Mouse (Mus musculus) forebrain, embryonic 11.5 days (tissue): ENCODE measurements at regions not wholly inside any gene's neighbourhood (a gene's known extent, or its start where the extent isn't known, plus 50 kb on each side); places are given as distances from the start of the nearest gene placed in this dataset.

Experiments used
- ATAC-seq: fragments of 200-750 bp; cut with Nextera tagmentation; replicated peaks from 2 replicates; pipeline ENCODE4 v1.8.0; 2017; ENCODE audit warnings: moderate TSS enrichment; ENCODE audit not compliant: low FRiP score
- DNase-seq: peaks from one replicate; pipeline ENCODE4 v3.0.0-alpha.2; 2017; ENCODE audit warnings: low spot score
- H3K27ac ChIP-seq: fragments of 300-500 bp; sonication (generic); 2 replicates; pipeline ENCODE4 v1.5.1; 2014; ENCODE audit warnings: low read depth, low read length
- H3K27me3 ChIP-seq: fragments of 300-500 bp; sonication (generic); 2 replicates; pipeline ENCODE4 v1.6.1; 2014; ENCODE audit warnings: mild to moderate bottlenecking, low read length, mixed read lengths; ENCODE audit not compliant: control insufficient read depth, insufficient read depth
- H3K36me3 ChIP-seq: fragments of 300-500 bp; sonication (generic); 2 replicates; pipeline ENCODE4 v1.6.1; 2014; ENCODE audit warnings: mild to moderate bottlenecking, low read length, moderate library complexity, mixed read lengths; ENCODE audit not compliant: control insufficient read depth, insufficient read depth
- H3K4me1 ChIP-seq: fragments of 300-500 bp; sonication (generic); replicated peaks from 2 replicates; pipeline ENCODE4 v1.6.1; 2014; ENCODE audit warnings: low read length, mixed read lengths; ENCODE audit not compliant: control insufficient read depth, insufficient read depth
- H3K4me2 ChIP-seq: fragments of 300-500 bp; sonication (generic); 2 replicates; pipeline ENCODE4 v1.6.1; 2014; ENCODE audit warnings: low read depth, mild to moderate bottlenecking, low read length, moderate library complexity, mixed read lengths; ENCODE audit not compliant: severe bottlenecking
- H3K4me3 ChIP-seq: fragments of 300-500 bp; sonication (generic); 2 replicates; pipeline ENCODE4 v1.5.1; 2014; ENCODE audit warnings: low read depth, low read length
- H3K9ac ChIP-seq: fragments of 300-500 bp; sonication (generic); 2 replicates; pipeline ENCODE4 v1.6.1; 2014; ENCODE audit warnings: low read length
- H3K9me3 ChIP-seq: fragments of 300-500 bp; sonication (generic); 2 replicates; pipeline ENCODE4 v1.6.1; 2016; ENCODE audit warnings: low read length, mixed read lengths; ENCODE audit not compliant: control insufficient read depth
- WGBS: fragments of 180-500 bp; shearing (Covaris S2); extraction: QIAGEN DNeasy Blood & Tissue Kit; methylation state at CpG from one replicate; pipeline ENCODE4 v1.1.7; 2014; 5-methylcytosine and 5-hydroxymethylcytosine counted together

DNA sequence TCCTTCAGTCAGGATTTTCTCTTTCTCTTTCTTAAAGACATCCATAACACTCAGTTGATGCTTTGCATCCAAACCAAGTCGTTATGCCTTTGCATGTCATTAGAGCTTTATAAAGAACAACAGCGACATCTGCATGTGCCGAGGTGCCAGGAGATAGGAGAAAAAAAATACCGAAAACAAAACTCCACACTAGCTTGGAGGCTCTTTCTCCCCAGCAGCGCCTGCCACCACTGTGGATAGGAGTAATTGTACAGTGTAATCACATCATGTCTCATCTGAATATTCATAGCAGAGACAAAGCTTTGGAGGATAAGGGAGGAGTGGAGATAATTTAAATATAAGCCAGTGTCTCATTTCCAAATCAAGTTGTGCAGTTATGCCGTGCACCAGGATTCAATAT lies 246.0 kb upstream of the Pmfbp1 start:
- 60% methylated on average over 6 of the region's 6 CpGs for WGBS
- DNase-seq (no peak), ATAC-seq (no peak)
- H3K9ac ChIP-seq: no peak overlapping the region
- no peak overlapping the region for H3K27ac ChIP-seq
- H3K9me3 ChIP-seq: no peaks in the 10 kb centered on the region
- no peak overlapping the region for H3K4me2 ChIP-seq
- H3K36me3 ChIP-seq: no peaks in the 10 kb centered on the region
- H3K27me3 ChIP-seq: no peaks in the 10 kb centered on the region; the same call in 1 of the 2 replicates
- peaks cover 4% of the 10 kb centered on the region; the same call in 1 of the 2 replicates for H3K4me1 ChIP-seq
- no peak overlapping the region for H3K4me3 ChIP-seq

DNA sequence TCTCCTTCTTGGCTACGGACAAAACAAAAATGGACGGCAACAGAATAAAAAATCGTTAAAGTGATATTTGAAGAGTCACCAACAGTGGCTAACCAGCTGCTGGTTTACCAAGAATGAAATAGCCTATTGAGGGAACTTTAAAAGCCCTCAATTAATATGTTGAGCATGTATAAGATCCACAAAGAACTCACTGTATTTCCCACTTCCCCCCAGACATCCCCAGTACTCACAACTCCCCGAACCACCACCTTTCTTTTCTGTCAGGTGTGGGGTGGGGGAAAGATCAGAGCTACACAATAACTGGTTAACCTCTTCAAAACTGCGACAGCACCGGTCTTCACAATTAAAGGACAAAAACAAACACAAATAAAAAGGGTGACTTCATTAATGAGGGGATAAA lies 245.5 kb upstream of the Pmfbp1 start:
- Histone ChIP-seq H3K4me1 (peaks cover 4% of the 10 kb centered on the region; the same call in 1 of the 2 replicates), H3K4me2 (no peak overlapping the region), H3K9ac (no peak overlapping the region), H3K4me3 (no peak overlapping the region), H3K36me3 (no peaks in the 10 kb centered on the region), H3K9me3 (no peaks in the 10 kb centered on the region), H3K27me3 (no peaks in the 10 kb centered on the region; the same call in 1 of the 2 replicates), H3K27ac (no peak overlapping the region)
- 60% methylated on average over 6 of the region's 6 CpGs for WGBS
- DNase-seq (no peak), ATAC-seq (no peak)

DNA sequence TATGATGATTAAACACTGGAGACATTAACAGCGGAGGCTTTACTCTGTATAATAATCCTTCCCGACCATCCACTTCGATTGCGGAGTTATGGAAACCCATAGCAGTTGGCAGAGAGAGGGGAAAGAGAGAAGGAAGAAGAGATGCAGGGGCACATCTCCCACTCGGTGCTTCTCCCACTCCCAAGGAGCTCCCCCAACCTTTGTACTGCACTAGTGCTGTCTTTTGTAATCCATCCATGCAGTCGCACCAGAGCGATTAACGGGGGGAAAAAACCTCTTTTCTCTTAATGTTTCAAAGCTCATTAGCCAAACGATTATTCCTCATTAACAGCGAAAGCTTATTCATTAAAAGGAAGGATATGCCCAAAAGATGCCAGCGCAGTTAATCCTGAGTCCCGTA lies 244.6 kb upstream of the Pmfbp1 start:
- no peak overlapping the region for H3K4me3 ChIP-seq
- DNase-seq: no peak
- H3K36me3 ChIP-seq: no peaks in the 10 kb centered on the region
- H3K9ac ChIP-seq: no peak overlapping the region
- H3K4me2 ChIP-seq: no peak overlapping the region
- WGBS: 55% methylated on average over 12 of the region's 12 CpGs
- peaks cover 4% of the 10 kb centered on the region; the same call in 1 of the 2 replicates for H3K4me1 ChIP-seq
- no peak for ATAC-seq
- H3K9me3 ChIP-seq: no peaks in the 10 kb centered on the region
- no peaks in the 10 kb centered on the region; the same call in 1 of the 2 replicates for H3K27me3 ChIP-seq
- H3K27ac ChIP-seq: no peak overlapping the region

- no peak overlapping the region for H3K4me2 ChIP-seq
- H3K9me3 ChIP-seq: no peaks in the 10 kb centered on the region
- H3K4me3 ChIP-seq: no peak overlapping the region
- ATAC-seq: no peak
- H3K27ac ChIP-seq: no peak overlapping the region
- no peaks in the 10 kb centered on the region; the same call in 1 of the 2 replicates for H3K27me3 ChIP-seq
- DNase-seq: no peak
- H3K4me1 ChIP-seq: peaks cover 4% of the 10 kb centered on the region; the same call in 1 of the 2 replicates
- WGBS: 64% methylated on average over 9 of the region's 9 CpGs
- H3K36me3 ChIP-seq: no peaks in the 10 kb centered on the region
- H3K9ac ChIP-seq: no peak overlapping the region
These were observed 244.1 kb upstream of the Pmfbp1 start for GRCm38 (mm10) chr8:109249691-109250090.

DNA sequence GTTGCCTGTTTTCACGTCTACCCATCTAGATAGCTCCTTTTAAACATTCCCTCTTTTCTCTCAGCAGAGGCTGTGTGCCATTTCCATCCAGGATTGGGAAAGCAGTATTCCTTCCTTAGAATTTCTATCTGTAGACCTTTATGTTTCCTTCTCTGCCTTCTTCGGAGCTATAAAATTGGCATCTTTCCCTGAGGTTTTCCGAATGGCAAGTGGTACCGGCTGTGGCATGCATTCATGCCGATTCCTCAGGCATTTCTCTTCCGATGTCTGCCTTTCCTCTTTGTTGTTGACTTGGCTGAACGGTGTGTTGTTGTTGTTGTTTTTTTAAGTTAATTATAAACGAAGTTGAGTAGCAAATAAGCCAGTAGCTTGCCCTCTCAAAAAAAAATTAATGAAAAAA lies 243.3 kb upstream of the Pmfbp1 start:
- 82% methylated on average over 8 of the region's 8 CpGs for WGBS
- Histone ChIP-seq H3K9ac (no peak overlapping the region), H3K4me2 (no peak overlapping the region), H3K36me3 (no peaks in the 10 kb centered on the region), H3K9me3 (no peaks in the 10 kb centered on the region), H3K4me3 (no peak overlapping the region), H3K27ac (no peak overlapping the region), H3K27me3 (no peaks in the 10 kb centered on the region; the same call in 1 of the 2 replicates), H3K4me1 (peaks cover 4% of the 10 kb centered on the region; the same call in 1 of the 2 replicates)
- ATAC-seq (no peak), DNase-seq (no peak)

GRCm38 (mm10) chr8:109251360-109251798 lies 242.4 kb upstream of the Pmfbp1 start:
- Histone ChIP-seq H3K9ac (no peak overlapping the region), H3K4me3 (no peak overlapping the region), H3K9me3 (no peaks in the 10 kb centered on the region), H3K4me2 (no peak overlapping the region), H3K4me1 (peaks cover 4% of the 10 kb centered on the region; the same call in 1 of the 2 replicates), H3K27me3 (no peaks in the 10 kb centered on the region; the same call in 1 of the 2 replicates), H3K27ac (no peak overlapping the region), H3K36me3 (no peaks in the 10 kb centered on the region)
- ATAC-seq: peak; percentile 71
- 68% methylated on average over 24 of the region's 24 CpGs for WGBS
- DNase-seq: peak; percentile 68

GRCm38 (mm10) chr8:109252404-109252803 lies 241.4 kb upstream of the Pmfbp1 start:
- Histone ChIP-seq H3K27me3 (no peaks in the 10 kb centered on the region; the same call in 1 of the 2 replicates), H3K4me1 (peaks cover 4% of the 10 kb centered on the region; the same call in 1 of the 2 replicates), H3K36me3 (no peaks in the 10 kb centered on the region), H3K4me2 (no peak overlapping the region), H3K9me3 (no peaks in the 10 kb centered on the region), H3K27ac (no peak overlapping the region), H3K9ac (no peak overlapping the region), H3K4me3 (no peak overlapping the region)
- WGBS: 58% methylated on average over 4 of the region's 4 CpGs
- no peak for DNase-seq
- ATAC-seq: no peak

DNA sequence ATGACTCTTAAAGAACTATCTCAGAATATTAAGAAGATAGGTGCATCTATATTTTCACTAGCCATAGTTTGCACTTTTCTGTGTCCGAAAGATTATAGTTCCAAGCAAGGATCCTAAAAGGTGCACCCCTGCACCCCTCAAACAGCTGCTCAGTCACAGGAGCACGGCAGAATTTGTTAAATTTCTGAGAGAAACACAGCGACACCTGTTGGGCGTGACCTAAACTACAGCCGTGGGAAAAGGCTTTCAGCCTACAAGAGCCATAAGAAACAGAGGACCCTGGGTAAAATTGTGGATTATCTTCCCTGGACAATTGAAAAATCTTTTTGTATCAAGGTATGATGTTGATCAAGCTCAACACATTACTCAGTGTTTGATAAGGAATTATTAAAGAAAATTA lies 214.7 kb upstream of the Pmfbp1 start:
- Histone ChIP-seq H3K9ac (no peak overlapping the region), H3K36me3 (no peaks in the 10 kb centered on the region), H3K4me3 (no peak overlapping the region), H3K4me2 (no peak overlapping the region), H3K27ac (no peak overlapping the region), H3K9me3 (no peaks in the 10 kb centered on the region), H3K27me3 (no peaks in the 10 kb centered on the region), H3K4me1 (no peaks in the 10 kb centered on the region)
- WGBS: 16% methylated on average over 5 of the region's 5 CpGs
- DNase-seq: peak; percentile 78
- ATAC-seq: no peak

GRCm38 (mm10) chr8:109280540-109280939 lies 213.3 kb upstream of the Pmfbp1 start:
- 87% methylated on average over 2 of the region's 2 CpGs for WGBS
- DNase-seq (no peak), ATAC-seq (no peak)
- H3K27ac ChIP-seq: no peak overlapping the region
- no peaks in the 10 kb centered on the region for H3K36me3 ChIP-seq
- no peaks in the 10 kb centered on the region for H3K27me3 ChIP-seq
- H3K9ac ChIP-seq: no peak overlapping the region
- H3K4me1 ChIP-seq: no peaks in the 10 kb centered on the region
- H3K4me3 ChIP-seq: no peak overlapping the region
- no peak overlapping the region for H3K4me2 ChIP-seq
- no peaks in the 10 kb centered on the region for H3K9me3 ChIP-seq
